Mouse (Mus musculus): ENCODE results near the gene Atp8b4.
"Not testable (repeated sequence)": the region's sequence is repeated elsewhere in the genome, so short reads cannot be mapped to it uniquely, and the experiment has no call there.

Atp8b4 gene

DNA sequence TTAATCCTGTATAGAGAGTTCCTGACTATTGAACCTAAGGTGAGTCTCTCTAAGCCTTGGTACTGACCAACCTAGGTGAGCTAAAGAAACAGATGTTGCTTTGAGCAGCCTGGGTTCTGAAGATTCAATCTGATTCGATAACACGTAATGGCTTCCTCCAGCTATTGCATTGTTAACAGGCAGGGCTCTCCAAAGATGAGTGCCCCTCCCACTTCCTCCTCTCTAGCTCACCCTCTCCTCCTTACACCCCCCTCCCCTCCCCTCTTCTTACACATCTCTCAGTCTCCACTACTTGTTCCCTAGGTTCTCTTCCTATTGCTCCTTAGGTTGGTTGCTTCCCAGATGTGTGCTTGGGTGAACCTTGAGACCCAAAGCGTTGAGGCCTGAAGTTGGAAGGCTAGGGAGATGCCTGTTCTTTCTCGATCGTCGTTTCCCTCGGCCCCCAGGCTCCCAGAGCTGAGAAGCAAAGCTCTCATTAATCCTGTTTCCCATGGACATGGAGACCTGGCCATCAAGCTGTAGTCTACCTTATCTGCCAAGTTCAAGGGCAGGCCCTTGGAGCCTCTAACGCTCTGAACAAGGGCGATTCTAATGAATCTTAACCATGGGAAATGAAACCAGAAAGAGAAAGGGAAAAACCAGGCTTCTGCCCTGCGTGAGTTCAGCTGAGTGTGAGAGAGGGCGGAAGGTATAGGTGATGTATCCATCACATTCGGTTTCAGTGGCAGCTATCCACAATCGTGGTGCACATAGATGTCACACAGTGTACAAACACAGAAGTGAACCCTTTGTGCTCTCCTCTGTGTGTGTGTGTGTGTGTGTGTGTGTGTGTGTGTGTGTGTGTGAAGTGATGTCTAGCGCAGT is 4.4 kb downstream of the Atp8b4 start:
- DNase-seq = peak; percentile 35 to 50

DNA sequence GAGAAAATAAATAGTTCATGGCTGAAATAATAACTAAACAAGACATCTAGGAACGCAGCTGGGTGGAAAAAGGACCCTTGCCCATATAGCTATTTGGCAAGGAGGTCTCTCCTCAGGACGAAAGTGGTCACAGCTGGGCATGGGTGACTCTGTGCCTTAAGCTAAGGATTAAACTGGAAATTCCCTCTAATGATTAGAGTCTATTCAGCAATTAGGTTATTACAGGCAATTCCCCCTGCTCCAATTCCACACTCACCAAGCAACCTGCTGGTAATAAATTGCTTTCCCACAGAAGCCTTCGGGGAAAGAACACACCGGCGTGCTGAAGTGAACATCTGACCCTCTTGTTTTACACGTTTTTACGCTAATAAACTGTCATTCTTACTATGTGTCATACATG is 5.2 kb downstream of the Atp8b4 start:
- no peak for DNase-seq

DNA sequence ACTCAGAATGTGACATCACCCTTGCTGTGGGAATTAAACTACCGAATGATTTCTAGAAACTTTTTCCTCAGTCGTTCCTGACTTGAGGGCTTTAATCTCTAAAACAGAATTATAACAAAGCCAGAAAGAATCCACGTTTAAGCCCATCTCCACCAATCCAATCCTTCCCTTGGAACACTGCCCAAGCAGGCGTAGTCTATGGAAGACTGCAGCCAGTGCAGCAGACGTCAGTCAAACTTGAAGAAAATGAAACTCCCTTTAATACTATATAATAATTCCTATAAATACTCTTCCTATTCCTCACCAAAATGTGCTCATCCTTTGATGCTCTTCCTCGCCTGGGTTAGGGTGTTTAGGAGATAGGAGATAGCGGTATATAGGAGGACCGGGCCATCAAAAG is 7.2 kb downstream of the Atp8b4 start:
- no peak for DNase-seq

DNA sequence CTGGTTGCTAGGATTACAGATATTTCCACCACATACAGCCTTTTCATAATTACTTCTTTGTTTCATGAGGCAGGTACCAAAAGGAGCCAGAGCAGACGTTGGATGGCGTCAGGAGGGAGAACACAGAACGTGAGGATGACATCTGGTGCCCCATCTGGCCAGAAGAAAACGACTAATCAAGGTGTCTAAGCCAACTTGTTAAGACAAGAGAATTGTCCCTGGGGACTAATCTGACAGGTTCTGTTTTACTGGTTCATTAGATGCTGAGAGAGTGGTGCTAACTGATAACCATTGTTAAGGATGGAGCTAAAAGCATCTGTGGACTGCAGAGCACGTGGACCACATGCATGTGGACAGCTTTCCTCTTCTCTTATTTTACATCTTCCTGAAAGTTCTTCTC is 7.8 kb downstream of the Atp8b4 start:
- DNase-seq = no peak

DNA sequence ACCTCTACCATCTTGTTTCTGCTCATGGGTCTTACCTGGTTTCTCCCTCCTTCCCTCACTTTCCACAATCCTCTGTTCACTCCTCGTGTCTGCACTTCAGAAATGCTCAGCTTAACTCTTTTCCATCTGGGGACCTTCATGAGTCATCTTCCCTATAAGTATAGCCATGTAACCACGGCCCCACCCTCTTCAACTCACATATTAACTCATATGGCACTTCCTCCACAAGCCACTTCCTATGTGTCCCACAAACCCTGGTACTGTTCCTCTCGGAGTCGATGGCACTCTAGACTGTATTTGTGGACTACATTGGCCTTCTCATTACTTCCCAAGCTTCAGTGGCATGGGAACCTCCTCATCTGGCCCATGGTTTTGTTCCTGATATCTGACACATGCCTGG is 9.0 kb downstream of the Atp8b4 start:
- no peak for DNase-seq

DNA sequence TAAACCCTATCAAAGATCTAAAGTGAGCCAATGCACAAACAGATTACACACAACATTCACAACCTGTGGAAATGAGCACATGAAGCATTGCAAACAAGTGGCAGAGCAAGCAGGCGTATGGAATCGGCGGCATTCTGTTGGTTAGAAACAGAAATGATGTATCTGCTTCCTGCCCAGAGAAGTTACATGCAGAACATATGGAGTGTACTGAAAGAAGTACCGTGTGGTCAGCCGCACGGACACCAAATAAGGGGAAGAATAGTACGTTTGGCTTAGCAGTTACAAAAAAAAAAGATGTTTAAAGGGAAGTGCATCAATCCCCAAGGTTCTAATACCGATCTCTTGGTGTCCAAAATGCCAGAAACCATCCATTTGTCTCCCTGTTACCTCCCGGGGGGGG is 9.9 kb downstream of the Atp8b4 start:
- DNase-seq = no peak

DNA sequence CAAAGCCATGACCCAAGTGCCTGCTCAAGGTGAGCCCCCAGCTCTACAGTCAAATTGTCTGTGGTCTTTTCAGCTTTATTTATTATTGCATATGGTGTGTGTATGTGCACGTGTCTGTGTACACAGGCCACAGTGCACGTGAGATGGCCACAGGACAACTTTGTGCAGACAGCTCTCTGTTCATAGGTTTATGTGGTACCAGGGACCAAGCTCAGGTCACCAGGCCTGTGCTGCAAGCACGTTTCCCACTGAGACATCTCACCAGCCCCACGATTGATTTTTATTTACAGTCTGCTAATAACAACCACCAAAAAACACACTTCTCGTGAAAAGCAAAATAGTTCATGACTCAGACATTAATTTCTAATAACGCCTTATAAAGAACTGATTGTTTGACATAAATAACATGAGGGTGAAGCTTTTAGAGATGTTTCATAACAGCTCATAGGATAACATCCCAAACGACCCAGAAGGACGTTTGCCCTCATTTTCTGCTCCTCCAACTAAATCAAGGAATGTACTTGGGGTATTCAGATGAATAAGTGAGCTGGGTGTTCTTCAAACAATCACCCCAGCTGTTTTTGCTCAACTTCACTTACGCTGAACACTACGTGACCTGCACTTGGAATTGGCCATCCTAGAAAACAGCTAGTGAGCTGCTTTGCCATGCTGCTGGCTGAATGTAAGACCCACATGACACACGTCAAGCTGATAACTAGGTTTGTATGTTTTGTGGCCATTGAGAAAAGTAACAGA is 15.0 kb downstream of the Atp8b4 start:
- no peak for DNase-seq

DNA sequence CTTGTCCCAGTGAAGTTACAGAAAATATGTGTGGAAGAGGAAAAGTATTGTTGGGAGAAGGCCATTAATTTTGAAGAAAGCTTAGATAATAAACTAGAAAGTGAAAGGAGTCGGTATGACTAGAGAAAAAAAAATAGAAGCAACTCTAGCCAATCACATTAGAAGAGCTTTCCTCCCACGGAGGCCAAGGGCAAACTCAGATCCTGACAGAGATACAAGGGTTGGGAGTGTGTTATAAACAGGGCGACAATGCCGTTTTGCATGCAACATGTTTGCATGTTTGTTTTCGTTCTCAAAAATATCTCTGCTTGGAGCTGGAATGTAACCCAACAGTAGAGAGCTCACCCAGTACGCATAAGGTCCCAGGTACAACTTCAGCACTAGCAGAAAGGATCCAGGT is 17.1 kb downstream of the Atp8b4 start:
- DNase-seq = no peak

DNA sequence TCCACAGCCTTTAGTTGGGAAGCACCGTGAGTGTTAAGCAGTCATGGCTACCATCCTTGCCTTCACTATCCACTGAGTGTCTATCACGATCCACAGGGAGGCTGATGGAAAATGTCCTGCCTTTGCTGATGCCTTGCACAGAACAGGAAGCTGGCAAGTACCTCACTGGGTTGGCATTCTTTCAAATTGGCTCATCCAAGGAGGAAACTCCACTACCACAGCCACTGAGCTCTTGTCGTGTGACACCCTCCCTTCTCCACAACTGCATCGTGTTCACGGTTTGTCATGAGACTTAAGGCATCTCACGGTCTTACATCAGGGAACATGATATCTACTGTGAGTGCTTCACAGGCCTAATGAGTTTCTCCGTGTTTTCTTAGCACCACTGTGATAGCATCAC is 22.9 kb downstream of the Atp8b4 start:
- no peak for DNase-seq

DNA sequence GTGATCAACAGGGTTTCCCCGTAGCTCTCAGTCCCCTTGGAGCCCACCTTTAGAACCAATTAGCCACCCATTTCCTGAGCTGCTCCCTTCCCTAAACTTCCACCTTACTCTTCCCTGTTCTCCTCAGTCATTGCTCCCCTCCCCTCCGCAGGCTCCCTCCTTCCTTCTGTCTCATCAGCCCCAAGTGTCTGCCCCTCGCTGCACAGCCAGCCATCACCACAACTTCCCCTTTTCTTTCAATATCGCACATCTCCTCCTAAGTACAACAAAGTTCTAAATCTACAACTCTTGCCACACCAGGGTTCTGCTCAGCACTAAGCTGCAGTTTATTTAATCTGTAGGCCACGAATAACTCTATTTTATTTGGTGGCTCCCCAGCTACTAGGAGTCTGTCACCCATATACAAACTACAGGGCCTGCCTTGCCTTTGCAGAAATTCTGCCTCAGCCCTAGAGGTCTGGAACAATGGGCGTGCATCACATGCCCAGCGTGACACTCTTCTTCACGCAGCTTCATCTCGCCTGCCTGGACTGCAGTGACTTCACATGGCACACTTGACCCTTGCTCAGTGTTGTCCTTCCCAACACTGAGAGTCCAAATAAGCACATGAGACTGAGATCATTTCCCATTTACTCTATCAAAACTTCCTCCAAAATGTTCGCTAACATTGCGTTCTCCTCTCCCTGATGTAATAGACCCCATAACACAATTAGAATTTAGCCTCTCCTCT is 24.6 kb downstream of the Atp8b4 start:
- DNase-seq = peak in 1 of 2 experiments; percentile 30

DNA sequence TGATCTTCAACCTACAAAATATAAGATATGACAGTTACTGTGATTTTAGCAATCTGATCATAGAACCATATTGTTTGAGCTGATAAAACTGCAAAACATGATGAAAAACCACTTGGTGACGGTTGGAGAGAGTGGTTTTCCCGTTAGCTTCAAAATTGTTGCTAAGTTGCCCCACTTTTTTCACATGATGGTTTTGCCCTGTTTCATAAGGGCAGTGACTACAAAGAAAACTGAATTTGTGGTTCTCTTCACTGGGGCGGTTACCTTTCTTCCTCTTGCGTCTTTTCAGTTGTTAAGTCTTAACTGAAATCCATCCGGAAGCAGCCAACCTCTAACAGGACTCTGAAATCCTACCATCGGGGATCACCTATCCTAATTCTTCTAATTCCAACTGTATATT is 26.5 kb downstream of the Atp8b4 start:
- no peak for DNase-seq

DNA sequence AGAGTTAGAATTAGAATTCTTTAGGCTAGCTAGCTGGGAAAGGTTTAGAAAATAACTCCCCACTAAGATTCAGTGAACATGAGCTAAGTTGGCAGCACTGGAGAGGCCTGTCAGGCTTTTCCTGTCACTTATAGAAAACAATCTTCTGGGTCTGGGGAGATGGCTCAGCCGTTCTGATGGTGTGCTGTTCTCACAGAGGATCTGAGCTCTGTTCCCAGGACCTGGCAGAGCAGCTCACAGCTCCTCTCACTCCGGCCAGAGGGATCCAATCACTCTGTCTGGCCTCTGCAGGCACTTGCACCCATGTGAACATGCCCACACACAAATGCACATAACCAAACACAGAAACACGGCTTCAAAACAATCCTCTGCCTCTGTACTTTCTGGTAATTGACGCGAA is 27.6 kb downstream of the Atp8b4 start:
- DNase-seq = no peak

DNA sequence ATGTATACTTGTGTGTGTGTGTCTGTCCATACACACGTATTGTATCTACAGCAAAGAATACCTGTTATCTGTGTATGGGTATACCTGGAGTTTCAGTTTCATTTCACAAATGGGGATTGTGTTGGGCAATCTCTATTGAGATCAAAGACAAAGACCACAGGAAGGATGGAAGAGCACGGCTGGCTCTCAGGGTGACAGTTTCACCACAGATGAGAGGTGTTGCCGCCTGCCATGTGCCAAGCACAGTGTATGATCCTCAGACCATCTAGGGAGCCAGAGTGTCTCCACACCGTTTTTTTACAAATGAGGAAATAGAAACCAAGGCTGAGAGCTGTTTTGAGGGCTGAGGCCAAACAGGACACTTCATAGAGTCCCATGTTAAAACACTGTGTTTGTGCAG is 32.7 kb downstream of the Atp8b4 start:
- peak in 1 of 2 experiments; percentile 30 for DNase-seq

DNA sequence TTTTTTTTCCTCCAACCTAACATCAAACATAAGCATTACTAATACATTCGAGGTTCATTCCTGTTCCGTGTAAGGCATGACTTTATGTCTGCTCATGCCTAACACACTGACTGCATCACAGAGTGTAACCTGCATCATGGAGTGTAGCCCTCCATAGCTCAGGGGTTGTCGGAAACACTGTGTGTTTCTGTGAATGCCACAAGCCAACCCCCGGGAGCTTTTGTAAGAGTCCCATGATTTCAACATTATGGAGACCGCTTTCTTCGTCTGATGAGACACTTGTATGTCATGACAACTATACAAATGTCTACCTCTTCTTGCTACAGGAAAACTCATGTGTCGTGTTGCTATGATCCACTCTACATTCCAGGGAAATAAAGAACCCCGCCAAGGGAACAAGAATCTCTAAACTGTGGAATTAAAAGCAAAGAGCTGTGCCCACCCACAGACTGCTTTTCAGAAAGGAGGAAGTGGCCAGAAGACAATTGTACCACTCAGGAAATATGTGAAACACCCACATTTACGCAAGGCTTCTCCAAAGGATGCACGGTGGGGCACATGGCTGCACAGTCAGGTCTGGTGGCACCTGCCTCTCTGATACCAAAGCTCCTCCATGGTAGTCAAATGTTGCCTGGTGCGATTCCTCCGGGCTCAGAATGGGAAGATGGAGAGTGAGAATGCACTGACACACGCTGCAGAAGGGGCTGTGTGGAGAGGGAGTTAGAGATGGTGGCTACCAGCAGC is 33.9 kb downstream of the Atp8b4 start:
- DNase-seq = peak; percentile 44 to 53

DNA sequence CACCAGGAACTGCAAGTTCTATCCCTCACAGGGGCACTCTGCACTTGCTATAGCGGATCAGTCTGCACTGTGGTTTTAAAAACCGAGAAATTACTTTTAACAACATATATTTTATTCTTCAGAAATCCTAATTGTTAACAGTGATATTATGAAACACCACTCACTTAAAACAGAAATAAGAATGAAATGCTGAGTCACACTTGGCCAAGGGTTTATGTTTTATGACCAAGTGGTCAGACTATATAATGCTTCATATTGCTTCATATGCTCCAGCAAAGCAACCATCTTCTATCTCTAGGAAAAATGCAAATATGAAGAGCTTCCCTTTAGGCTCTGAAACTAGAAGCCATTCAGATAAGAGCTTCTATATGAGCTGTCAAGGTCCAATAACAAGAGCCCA is 41.8 kb downstream of the Atp8b4 start:
- DNase-seq = no peak

DNA sequence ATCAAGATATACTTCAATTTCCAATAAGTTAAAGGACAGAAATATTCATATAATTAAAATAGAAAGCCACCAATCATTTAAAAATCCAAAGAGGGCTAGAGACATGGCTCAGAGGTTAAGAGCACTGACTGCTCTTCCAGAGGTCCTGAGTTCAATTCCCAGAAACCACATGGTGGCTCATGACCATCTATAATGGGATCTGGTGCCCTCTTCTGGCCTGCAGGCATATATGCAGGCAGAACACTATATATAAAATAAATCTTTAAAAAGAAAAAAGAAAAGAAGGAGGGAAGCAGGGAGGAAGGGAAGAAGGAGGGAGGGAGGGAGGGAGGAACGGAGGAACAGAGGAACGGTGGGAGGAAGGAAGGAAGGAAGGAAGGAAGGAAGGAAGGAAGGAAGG is 42.7 kb downstream of the Atp8b4 start:
- DNase-seq = not testable (repeated sequence)

DNA sequence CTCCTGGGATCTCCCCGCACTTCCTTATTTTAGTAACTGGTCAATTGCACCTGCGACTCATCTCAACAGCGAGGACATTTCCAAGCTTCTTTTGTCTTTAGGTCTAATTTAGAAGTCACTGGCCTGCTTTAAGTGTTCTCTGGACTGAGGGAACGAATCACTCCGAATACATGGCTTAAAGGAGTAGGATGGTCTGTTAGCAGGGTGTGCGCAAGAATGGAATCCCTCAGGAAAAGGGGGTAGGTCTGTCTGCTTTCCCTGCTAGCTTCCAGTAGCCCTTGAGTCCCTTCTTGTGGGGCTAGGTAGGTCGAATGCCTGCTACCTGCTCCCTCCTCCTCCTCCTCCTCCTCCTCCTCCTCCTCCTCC is 49.6 kb downstream of the Atp8b4 start:
- no peak for DNase-seq

DNA sequence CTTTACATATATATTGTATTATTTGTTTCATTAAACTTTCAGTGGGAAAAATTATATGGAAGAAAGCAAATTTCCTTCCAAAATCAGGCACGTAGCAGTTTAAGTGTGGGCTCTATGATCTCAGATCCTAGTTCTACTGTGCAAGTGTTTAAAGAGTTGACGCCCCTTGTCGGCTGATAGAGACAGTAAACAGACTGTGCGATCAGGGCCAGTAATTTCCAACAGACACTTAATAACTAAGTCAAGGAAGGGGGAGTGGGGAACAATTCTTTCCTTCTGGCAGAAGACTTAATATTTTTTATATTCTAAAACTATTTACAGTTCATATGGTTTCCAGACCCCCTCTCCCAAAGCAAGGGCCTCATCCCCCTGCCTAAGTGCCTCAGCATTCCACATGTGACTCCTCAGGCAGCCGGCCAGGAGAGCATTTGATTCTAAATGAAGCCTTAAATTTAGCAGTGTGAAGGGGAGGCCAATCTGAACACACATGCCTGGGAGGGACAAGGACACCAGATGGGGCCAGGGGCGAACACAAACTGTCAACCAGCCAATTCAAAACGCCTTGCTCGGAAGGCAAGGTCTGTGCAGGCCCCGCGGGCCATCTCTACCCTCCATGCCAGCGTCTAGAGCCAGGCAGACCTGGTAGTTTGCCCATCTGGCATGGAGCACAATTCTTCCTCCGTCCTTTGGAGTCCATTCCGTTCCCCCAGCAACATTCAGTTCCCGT is 50.1 kb downstream of the Atp8b4 start:
- no peak for DNase-seq

DNA sequence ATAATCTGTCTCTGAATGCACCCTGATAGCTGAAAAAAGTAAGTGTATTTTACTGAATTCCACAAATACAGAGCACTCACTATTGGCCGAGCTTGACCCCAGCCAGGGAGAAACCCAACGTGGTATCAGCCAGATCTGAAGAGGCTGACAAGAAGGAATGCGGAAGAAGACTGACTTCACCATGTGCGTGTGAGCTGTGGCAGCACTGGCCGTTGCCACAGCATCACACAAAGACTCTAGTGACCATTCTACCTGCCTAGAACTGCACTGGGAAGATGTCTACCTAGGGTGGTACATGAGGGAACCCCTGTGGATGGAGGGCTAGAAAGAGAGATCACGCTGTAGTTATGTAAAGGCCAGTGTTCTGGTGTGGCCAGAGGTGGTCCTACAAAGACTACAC is 55.4 kb downstream of the Atp8b4 start:
- no peak for DNase-seq

DNA sequence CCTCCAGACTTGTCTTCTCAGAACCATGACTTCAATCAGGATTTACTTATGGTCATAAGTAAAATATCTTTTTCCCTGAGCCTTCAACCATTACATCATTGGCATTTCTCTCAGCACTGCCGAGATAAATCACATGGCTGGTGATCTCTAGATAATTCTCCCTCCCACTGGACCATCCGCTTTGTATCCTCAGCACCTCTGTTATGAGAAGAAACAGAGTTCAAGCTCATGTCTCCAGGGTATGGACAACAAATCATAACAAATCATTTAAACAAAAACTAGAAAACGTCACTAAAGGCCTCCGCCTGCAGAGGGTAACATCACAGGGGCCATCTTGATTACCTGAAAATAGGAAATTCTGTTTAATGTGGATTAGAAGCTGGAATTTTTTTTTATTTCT is 58.9 kb downstream of the Atp8b4 start:
- DNase-seq = no peak

DNA sequence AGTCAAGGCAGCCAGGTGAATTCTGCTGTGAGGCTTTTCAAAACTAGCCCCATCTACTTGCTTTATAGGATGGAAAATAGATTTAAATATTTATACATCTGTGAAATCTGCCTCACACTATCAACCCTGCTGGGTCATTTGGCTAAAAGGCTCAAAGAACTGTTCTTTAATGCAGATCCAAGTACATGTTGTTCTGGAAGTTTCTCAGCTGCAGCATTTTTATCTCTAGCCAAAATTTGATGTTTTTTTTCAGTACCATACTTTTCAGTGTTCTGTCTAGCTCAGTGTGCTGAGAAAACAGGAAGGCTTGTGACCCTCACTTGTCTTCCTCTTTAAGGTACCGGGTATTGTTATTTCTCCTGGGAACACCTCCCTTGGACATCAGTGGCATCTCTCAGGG is 65.8 kb downstream of the Atp8b4 start:
- DNase-seq = no peak

DNA sequence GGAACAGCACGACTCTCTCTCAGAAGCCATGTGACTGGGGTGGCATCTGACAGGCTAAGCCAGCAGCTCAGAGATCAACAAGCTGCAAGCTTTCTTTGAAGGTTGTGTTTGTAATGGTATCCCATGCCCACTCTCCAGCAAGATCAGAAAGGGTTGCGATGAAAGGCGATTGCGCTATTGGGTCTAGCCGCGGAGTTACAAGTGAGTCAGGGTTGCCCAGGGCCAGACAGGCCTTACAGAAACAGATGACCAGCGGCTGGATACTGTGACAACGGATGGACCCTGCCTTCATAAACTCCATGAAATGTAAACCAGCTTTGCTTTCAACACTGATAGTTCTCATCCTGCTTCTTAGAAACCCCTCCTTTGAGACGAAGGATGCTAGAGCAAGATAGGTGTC is 66.2 kb downstream of the Atp8b4 start:
- no peak for DNase-seq
